Comparison of ENCODE assay signal across 20 mouse cellular contexts in the genomic region with DNA sequence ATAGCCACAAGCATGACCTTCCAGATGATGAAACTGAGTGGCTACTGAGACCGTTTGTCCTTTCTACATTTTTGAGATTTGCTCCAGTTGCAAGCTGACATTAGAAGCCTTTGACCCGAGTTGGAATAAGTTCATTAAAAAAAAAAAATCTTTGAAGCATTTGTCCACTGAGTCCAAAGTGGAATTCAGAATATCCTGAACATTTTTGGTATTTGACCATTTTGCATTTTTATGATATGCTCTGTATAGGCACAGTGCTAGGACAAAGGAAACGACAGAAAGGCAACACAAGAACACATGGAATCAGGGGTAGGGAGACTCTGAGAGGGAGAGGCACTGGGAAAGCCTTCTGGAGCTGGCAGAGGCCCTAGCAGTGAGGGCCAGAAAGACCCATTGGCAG. TPM values are rescaled to one million over a fixed set of nuclear protein-coding genes. Genes with fewer than 3 reads are reported as not detected.
DNase-seq lines count a peak whose midpoint lies in the region; TF ChIP-seq lines count a peak whose summit lies in the region.
"Had no signal": no experiment of that assay in that cellular context is flagged by ENCODE, and none has a peak within 500 bp of the region (broad histone marks: within the 10 kb centered on the region; RNA-seq: fewer than 3 reads in every experiment).

No protein-coding gene starts in this region.

- peak; percentile 31 for DNase-seq in heart, adult 11 months
- DNase-seq in heart, postnatal 4 days, result no peak
- no peak for DNase-seq in spleen, adult 2 months (ENCODE audit: low read depth in 1 of 2, low spot score in 2 of 2)
- DNase-seq in spleen, postnatal 4 days (ENCODE audit: low spot score in 2 of 2), result no peak
- peak; percentile 91 for DNase-seq in Muller cell, postnatal 12 days (ENCODE audit: inconsistent ontology term)
- DNase-seq in induced T-regulatory cell, adult 2 months (ENCODE audit: low read depth), result peak; percentile 18
- DNase-seq in cerebellum, adult 11 months, result no peak
- DNase-seq in B cell, adult 2 months, result no peak
- DNase-seq: adrenal gland, adult 2 months; adrenal gland, adult 8-10 months; adrenal gland, postnatal 10 days; adrenal gland, postnatal 25 days; adrenal gland, postnatal 36 days; cerebellum, adult 11-12 months; cerebellum, adult 18-20 months; cerebellum, adult 2 months; cerebellum, adult 8-10 months had no signal

- peak overlapping the region; percentile 47; the same call in 1 of the 2 replicates for H3K27ac ChIP-seq in spleen, adult 2 months (ENCODE audit: insufficient read depth, low read length)

- H3K4me1 ChIP-seq in spleen, adult 2 months (ENCODE audit: control insufficient read depth, insufficient read depth, insufficient read length), result no peaks in the 10 kb centered on the region; the same call in 1 of the 2 replicates

- no peak for TF ChIP-seq CTCF in spleen, adult 2 months (IDR thresholded peaks at IDR 0.05; ENCODE audit: extremely low read depth, insufficient read depth, insufficient read length, insufficient replicate concordance)

- H3K4me3 ChIP-seq in spleen, adult 2 months (ENCODE audit: extremely low read depth, insufficient read depth, insufficient read length), result no peak overlapping the region

- H3K36me3 ChIP-seq in spleen, adult 2 months (ENCODE audit: control insufficient read depth, insufficient read depth, low read length), result no peaks in the 10 kb centered on the region
- H3K36me3 ChIP-seq: G1E had no signal

- no peak for TF ChIP-seq POLR2A in spleen, adult 2 months (IDR thresholded peaks at IDR 0.05; ENCODE audit: low read depth, low read length)

- WGBS in spleen, adult 2 months, result 76% methylated on average over 3 of the region's 3 CpGs

- H3K27me3 ChIP-seq in spleen, adult 2 months (ENCODE audit: control insufficient read depth, insufficient read depth, low read length), result no peaks in the 10 kb centered on the region
- H3K27me3 ChIP-seq: CH12.LX, Patski had no signal

RNA-seq across cellular contexts. Expression of gene Prkcq, which starts 9.2 kb away (rescaled TPM):
- total RNA-seq in heart, postnatal 4 days (2021), result 1 to 10 TPM; 1.2 to 1.7 TPM
- polyA plus RNA-seq in spleen, adult 2 months (2012; rRNA removed), result 9.3 and 11.2 TPM in 2 replicates
- total RNA-seq: CH12.LX had no signal
- polyA plus RNA-seq: G1E had no signal

Comparison
In these comparisons a context has a peak if more than half of its experiments do, and no peak if none do; other contexts are left out.
1. DNase-seq: peak in heart, adult 11 months (single experiment), Muller cell, postnatal 12 days (single experiment) and induced T-regulatory cell, adult 2 months (single experiment); none in heart, postnatal 4 days (single experiment), spleen, adult 2 months (0 of 2), spleen, postnatal 4 days (0 of 2), cerebellum, adult 11 months (single experiment) and B cell, adult 2 months (0 of 2).